In the genomic region with DNA sequence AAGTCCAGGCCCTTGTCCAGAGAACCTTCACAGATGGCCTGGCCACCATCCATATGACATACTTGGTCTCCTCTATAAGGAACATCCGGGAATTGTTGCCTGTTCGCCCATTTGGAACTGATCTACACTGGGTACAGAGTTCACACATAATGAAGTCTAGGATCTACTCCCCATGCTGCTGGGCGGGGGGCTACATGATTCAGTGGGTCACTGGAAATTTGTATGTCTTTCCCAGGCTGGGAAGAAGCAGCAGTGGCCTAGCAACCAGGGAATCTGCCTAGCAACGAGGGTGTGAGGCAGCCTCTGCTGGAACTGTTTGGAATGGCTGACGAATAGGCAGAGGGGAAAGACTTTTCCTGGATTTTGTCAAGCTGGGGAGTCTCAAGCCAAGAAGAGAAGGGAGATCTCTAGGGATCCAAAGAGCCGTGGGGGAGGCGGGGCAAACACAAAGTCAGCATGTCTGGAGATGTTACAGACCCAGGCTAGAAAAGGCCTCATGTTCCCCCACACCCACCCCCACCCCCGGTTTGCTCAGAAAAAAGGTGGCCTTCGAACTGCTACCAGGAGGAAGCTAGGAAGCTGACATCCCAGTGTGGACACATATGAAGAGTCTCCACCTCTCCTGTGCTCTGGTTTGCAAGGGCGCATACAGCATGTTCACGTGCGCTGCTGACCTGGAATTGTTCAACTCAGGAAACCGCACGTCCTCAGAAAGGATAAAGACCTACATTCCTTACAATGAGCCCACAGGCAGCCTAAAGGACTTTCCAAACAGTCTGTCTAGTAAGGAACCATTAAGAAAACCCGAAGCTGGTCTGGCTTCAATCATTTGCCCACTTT, we compare ENCODE assay signal across 8 mouse cellular contexts. TPM values are rescaled to one million over a fixed set of nuclear protein-coding genes. Genes with fewer than 3 reads are reported as not detected.
DNase-seq lines count a peak whose midpoint lies in the region; ATAC-seq and TF ChIP-seq lines count a peak whose summit lies in the region.

No protein-coding gene starts in this region.

- peak; percentile 57 for DNase-seq in lung, embryonic 14.5 days
- DNase-seq in lung, postnatal 0 days (ENCODE audit: low spot score) = no peak
- DNase-seq in embryonic facial prominence, embryonic 10.5 days (ENCODE audit: low spot score) = peak; percentile 59
- DNase-seq in heart, adult 9 months (ENCODE audit: low spot score in 2 of 2) = peak; percentile 73 to 76
- DNase-seq in layer of hippocampus, postnatal 36 days = peak; percentile 37 to 49
- DNase-seq in stomach, postnatal 0 days (ENCODE audit: low spot score) = no peak
- no peak for DNase-seq in spleen, adult 12 weeks (ENCODE audit: low spot score)
- no peak for DNase-seq in cerebellum, adult 9-10 months

- WGBS in lung, embryonic 14.5 days = 39% methylated on average over 15 of the region's 15 CpGs
- 43% methylated on average over 15 of the region's 15 CpGs for WGBS in lung, postnatal 0 days
- 53% methylated on average over 15 of the region's 15 CpGs for WGBS in embryonic facial prominence, embryonic 10.5 days
- 32% methylated on average over 15 of the region's 15 CpGs for WGBS in stomach, postnatal 0 days

- H3K4me2 ChIP-seq in lung, embryonic 14.5 days = no peak overlapping the region
- no peak overlapping the region for H3K4me2 ChIP-seq in lung, postnatal 0 days (replicated peaks; ENCODE audit: low read depth, low read length)
- H3K4me2 ChIP-seq in stomach, postnatal 0 days (replicated peaks; ENCODE audit: low read depth) = no peak overlapping the region

- no peaks in the 10 kb centered on the region for H3K27me3 ChIP-seq in lung, embryonic 14.5 days (ENCODE audit: insufficient read depth, low read length)
- no peaks in the 10 kb centered on the region for H3K27me3 ChIP-seq in lung, postnatal 0 days (replicated peaks; ENCODE audit: insufficient read depth, low read length)
- peaks cover 6% of the 10 kb centered on the region; the same call in 1 of the 2 replicates for H3K27me3 ChIP-seq in embryonic facial prominence, embryonic 10.5 days (replicated peaks; ENCODE audit: low read depth, poor library complexity, severe bottlenecking)
- H3K27me3 ChIP-seq in stomach, postnatal 0 days (ENCODE audit: control insufficient read depth, insufficient read depth, low read length) = no peaks in the 10 kb centered on the region

- no peaks in the 10 kb centered on the region for H3K36me3 ChIP-seq in lung, embryonic 14.5 days (ENCODE audit: insufficient read depth)
- no peaks in the 10 kb centered on the region for H3K36me3 ChIP-seq in lung, postnatal 0 days (ENCODE audit: insufficient read depth, low read length)
- H3K36me3 ChIP-seq in embryonic facial prominence, embryonic 10.5 days (replicated peaks) = no peaks in the 10 kb centered on the region
- no peaks in the 10 kb centered on the region for H3K36me3 ChIP-seq in stomach, postnatal 0 days (ENCODE audit: control insufficient read depth, insufficient read depth, low read length)

- peak; percentile 62 for ATAC-seq in lung, embryonic 14.5 days (ENCODE audit: insufficient read depth)
- ATAC-seq in lung, postnatal 0 days = no peak; the same call in 1 of the 2 replicates
- peak; percentile 83; the same call in 1 of the 2 replicates for ATAC-seq in stomach, postnatal 0 days (ENCODE audit: low FRiP score, low TSS enrichment)

- no peak overlapping the region for H3K27ac ChIP-seq in lung, embryonic 14.5 days (ENCODE audit: low read depth)
- H3K27ac ChIP-seq in lung, postnatal 0 days (ENCODE audit: low read length) = no peak overlapping the region
- H3K27ac ChIP-seq in embryonic facial prominence, embryonic 10.5 days (replicated peaks) = peak overlapping the region; percentile 75
- peak overlapping the region; percentile 82 for H3K27ac ChIP-seq in stomach, postnatal 0 days (replicated peaks)

- no peak overlapping the region for H3K4me3 ChIP-seq in lung, embryonic 14.5 days (ENCODE audit: low read depth, low read length)
- H3K4me3 ChIP-seq in lung, postnatal 0 days (ENCODE audit: low read depth, low read length) = no peak overlapping the region
- H3K4me3 ChIP-seq in embryonic facial prominence, embryonic 10.5 days = no peak overlapping the region
- no peak overlapping the region for H3K4me3 ChIP-seq in stomach, postnatal 0 days (ENCODE audit: low read depth, low read length)

- peaks cover 10% of the 10 kb centered on the region; the same call in 1 of the 2 replicates for H3K4me1 ChIP-seq in lung, embryonic 14.5 days (ENCODE audit: insufficient read depth)
- H3K4me1 ChIP-seq in lung, postnatal 0 days (ENCODE audit: insufficient read depth, low read depth, low read length) = no peaks in the 10 kb centered on the region; the same call in 1 of the 2 replicates
- peaks cover 58% of the 10 kb centered on the region for H3K4me1 ChIP-seq in embryonic facial prominence, embryonic 10.5 days
- H3K4me1 ChIP-seq in stomach, postnatal 0 days (replicated peaks; ENCODE audit: control insufficient read depth, insufficient read depth) = 0 out of 2 replicates have a peak, but pooled peaks cover 5% of the 10 kb centered on the region

- no peak overlapping the region for H3K9ac ChIP-seq in lung, embryonic 14.5 days
- no peak overlapping the region for H3K9ac ChIP-seq in lung, postnatal 0 days (replicated peaks; ENCODE audit: low read depth)
- no peak overlapping the region for H3K9ac ChIP-seq in stomach, postnatal 0 days (ENCODE audit: low read length)

- TF ChIP-seq EP300 in lung, postnatal 0 days (IDR thresholded peaks at IDR 0.05) = no peak
- no peak for TF ChIP-seq EP300 in stomach, postnatal 0 days (optimal IDR thresholded peaks at IDR 0.05)

- no peaks in the 10 kb centered on the region for H3K9me3 ChIP-seq in lung, embryonic 14.5 days (ENCODE audit: low read depth, low read length)
- H3K9me3 ChIP-seq in lung, postnatal 0 days (ENCODE audit: low read length) = no peaks in the 10 kb centered on the region
- no peaks in the 10 kb centered on the region for H3K9me3 ChIP-seq in embryonic facial prominence, embryonic 10.5 days
- no peaks in the 10 kb centered on the region for H3K9me3 ChIP-seq in stomach, postnatal 0 days (ENCODE audit: control insufficient read depth, low read length)

- no peak for TF ChIP-seq CTCF in lung, embryonic 14.5 days (IDR thresholded peaks at IDR 0.05; ENCODE audit: low read depth)
- TF ChIP-seq CTCF in lung, postnatal 0 days (IDR thresholded peaks at IDR 0.05) = no peak
- TF ChIP-seq CTCF in stomach, postnatal 0 days (IDR thresholded peaks at IDR 0.05; ENCODE audit: low read depth) = peak; percentile 41

RNA-seq across cellular contexts. Expression of a gene that starts 22.9 kb away (rescaled TPM):
- 40.6 and 43.9 TPM in 2 replicates for polyA plus RNA-seq in lung, embryonic 14.5 days (2014; fragmentation: Nextera tagmentation; extraction: Ambion mirVana)
- 10.6 and 11.6 TPM in 2 replicates for polyA plus RNA-seq in lung, postnatal 0 days (2015; fragmentation: Nextera tagmentation; extraction: Ambion mirVana)
- 56.3 and 57.8 TPM in 2 replicates for polyA plus RNA-seq in embryonic facial prominence, embryonic 10.5 days (2016; fragmentation: Nextera tagmentation; extraction: Ambion mirVana)
- total RNA-seq in layer of hippocampus, postnatal 36 days (2021) = 10 to 100 TPM; 39.5 to 46.2 TPM
- polyA plus RNA-seq in stomach, postnatal 0 days (2015; fragmentation: Nextera tagmentation; extraction: Ambion mirVana) = 9.3 and 9.8 TPM in 2 replicates

Comparison
In these comparisons a context has a peak if more than half of its experiments do, and no peak if none do; other contexts are left out.
1. DNase-seq: peak in lung, embryonic 14.5 days (single experiment), embryonic facial prominence, embryonic 10.5 days (single experiment), heart, adult 9 months (2 of 2) and layer of hippocampus, postnatal 36 days (2 of 2); none in lung, postnatal 0 days (single experiment), stomach, postnatal 0 days (single experiment), spleen, adult 12 weeks (single experiment) and cerebellum, adult 9-10 months (single experiment).
2. H3K27ac ChIP-seq: peak in embryonic facial prominence, embryonic 10.5 days (single experiment) and stomach, postnatal 0 days (single experiment); none in lung, embryonic 14.5 days (single experiment) and lung, postnatal 0 days (single experiment).